Mouse (Mus musculus): ENCODE results near the gene Rcan3.

- TF ChIP-seq CTCF (IDR thresholded peaks at IDR 0.05; ENCODE audit: control insufficient read depth, insufficient read depth, insufficient read length) (no peak), USF1 (IDR thresholded peaks at IDR 0.05; ENCODE audit: low read depth) (no peak), MAX (IDR thresholded peaks at IDR 0.05) (no peak), MYOD1 (IDR thresholded peaks at IDR 0.05; ENCODE audit: control insufficient read depth, insufficient read length, low read depth) (no peak), CEBPB (IDR thresholded peaks at IDR 0.05; ENCODE audit: low read depth) (no peak), MYOG (IDR thresholded peaks at IDR 0.05; ENCODE audit: control insufficient read depth, extremely low read depth, insufficient read length) (no peak)
These were observed 39.0 kb downstream of the Rcan3 start for GRCm38 (mm10) chr4:135394666-135395065.

All from C2C12 (cell line).